Comparison of ENCODE assay signal across 10 mouse cellular contexts in genomic region chr4:141870666-141871332, GRCm38 (mm10). TPM values are rescaled to one million over a fixed set of nuclear protein-coding genes. Genes with fewer than 3 reads are reported as not detected.
DNase-seq lines count a peak whose midpoint lies in the region; TF ChIP-seq lines count a peak whose summit lies in the region.
"Had no signal": no experiment of that assay in that cellular context is flagged by ENCODE, and none has a peak within 500 bp of the region (broad histone marks: within the 10 kb centered on the region; RNA-seq: fewer than 3 reads in every experiment).

No protein-coding gene starts in this region.

- H3K4me1 ChIP-seq in heart, embryonic 10.5 days = peaks cover 93% of the 10 kb centered on the region
- H3K4me1 ChIP-seq in thymus, adult 2 months (replicated peaks; ENCODE audit: control insufficient read depth, insufficient read depth, low read length) = peaks cover 25% of the 10 kb centered on the region

- TF ChIP-seq CTCF in layer of hippocampus, adult 2 months (conservative IDR thresholded peaks at IDR 0.05) = 0 out of 2 replicates have a peak, but pooled peaks have one; percentile 2
- TF ChIP-seq CTCF in thymus, adult 2 months (IDR thresholded peaks at IDR 0.05; ENCODE audit: borderline replicate concordance, control insufficient read depth, extremely low read depth, insufficient read depth, low read length, poor library complexity) = no peak

- no peak for DNase-seq in layer of hippocampus, adult 2 months (ENCODE audit: low spot score in 2 of 2)
- DNase-seq in layer of hippocampus, postnatal 14 days (ENCODE audit: low spot score in 2 of 2) = no peak
- peak; percentile 75 for DNase-seq in cerebellum, adult 9-11 months
- no peak for DNase-seq in heart, embryonic 10.5 days (ENCODE audit: low spot score)
- peak; percentile 82 for DNase-seq in lung, postnatal 36 days
- no peak for DNase-seq in thymus, postnatal 25 days
- DNase-seq in thymus, adult 2 months = no peak
- no peak for DNase-seq in spleen, postnatal 4 days (ENCODE audit: low spot score in 2 of 2)

- no peaks in the 10 kb centered on the region for H3K27me3 ChIP-seq in heart, embryonic 10.5 days (ENCODE audit: insufficient read depth, poor library complexity, severe bottlenecking)
- no peaks in the 10 kb centered on the region for H3K27me3 ChIP-seq in thymus, adult 2 months (ENCODE audit: control insufficient read depth, insufficient read depth, low read length)
- H3K27me3 ChIP-seq: heart, embryonic 15.5 days; neural tube, embryonic 12.5 days had no signal

- H3K27ac ChIP-seq in layer of hippocampus, adult 2 months = peak overlapping the region; percentile 78
- peak overlapping the region; percentile 50; the same call in 1 of the 2 replicates for H3K27ac ChIP-seq in heart, embryonic 10.5 days
- no peak overlapping the region for H3K27ac ChIP-seq in thymus, adult 2 months (ENCODE audit: control insufficient read depth, insufficient read depth, low read length)
- H3K27ac ChIP-seq: neural tube, embryonic 12.5 days had no signal

- peaks cover 49% of the 10 kb centered on the region for H3K36me3 ChIP-seq in heart, embryonic 10.5 days
- H3K36me3 ChIP-seq in thymus, adult 2 months (ENCODE audit: control insufficient read depth, insufficient read depth, low read length) = no peaks in the 10 kb centered on the region
- H3K36me3 ChIP-seq: heart, embryonic 15.5 days; neural tube, embryonic 12.5 days had no signal

- 74% methylated on average over 11 of the region's 11 CpGs for WGBS in heart, embryonic 10.5 days
- WGBS in thymus, adult 2 months = 89% methylated on average over 11 of the region's 11 CpGs

- TF ChIP-seq POLR2A in thymus, adult 2 months (IDR thresholded peaks at IDR 0.05; ENCODE audit: control insufficient read depth, extremely low read depth, insufficient read depth, low read length, poor library complexity) = no peak

- H3K9me3 ChIP-seq in heart, embryonic 10.5 days = no peaks in the 10 kb centered on the region
- H3K9me3 ChIP-seq: heart, embryonic 15.5 days; neural tube, embryonic 12.5 days had no signal

- peak overlapping the region; percentile 91 for H3K4me3 ChIP-seq in layer of hippocampus, adult 2 months
- no peak overlapping the region for H3K4me3 ChIP-seq in heart, embryonic 10.5 days
- H3K4me3 ChIP-seq in thymus, adult 2 months (ENCODE audit: control insufficient read depth, insufficient read depth, low read length) = no peak overlapping the region
- H3K4me3 ChIP-seq: neural tube, embryonic 12.5 days had no signal

RNA-seq across cellular contexts. Expression of gene Efhd2, which starts 3.9 kb away (rescaled TPM):
- total RNA-seq in layer of hippocampus, adult 2 months (2021) = 100 to 1,000 TPM; 139 to 140 TPM
- 10 to 100 TPM; 55.2 to 60.4 TPM for total RNA-seq in layer of hippocampus, postnatal 14 days (2021)
- 139 and 151 TPM in 2 replicates for polyA plus RNA-seq in heart, embryonic 10.5 days (2016; fragmentation: Nextera tagmentation; extraction: Ambion mirVana)
- 120 and 128 TPM in 2 replicates for polyA plus RNA-seq in thymus, adult 2 months (2012; rRNA removed)

RNA-seq across cellular contexts. Expression of gene Ctrc, which starts 24.6 kb away (rescaled TPM):
- not detected for total RNA-seq in layer of hippocampus, adult 2 months (2021)
- not detected for total RNA-seq in layer of hippocampus, postnatal 14 days (2021)
- polyA plus RNA-seq in heart, embryonic 10.5 days (2016; fragmentation: Nextera tagmentation; extraction: Ambion mirVana) = not detected in 2 replicates
- polyA plus RNA-seq in thymus, adult 2 months (2012; rRNA removed) = 0.35 and 0.43 TPM in 2 replicates
- polyA plus RNA-seq: heart, embryonic 15.5 days; neural tube, embryonic 12.5 days had no signal

RNA-seq across cellular contexts. Expression of gene Cela2a, which starts 44.8 kb away (rescaled TPM):
- not detected for total RNA-seq in layer of hippocampus, adult 2 months (2021)
- not detected for total RNA-seq in layer of hippocampus, postnatal 14 days (2021)
- not detected in 2 replicates for polyA plus RNA-seq in heart, embryonic 10.5 days (2016; fragmentation: Nextera tagmentation; extraction: Ambion mirVana)
- 0.46 and 2.1 TPM in 2 replicates for polyA plus RNA-seq in thymus, adult 2 months (2012; rRNA removed)
- polyA plus RNA-seq: neural tube, embryonic 12.5 days had no signal

Comparison
In these comparisons a context has a peak if more than half of its experiments do, and no peak if none do; other contexts are left out.
1. DNase-seq: peak in cerebellum, adult 9-11 months (single experiment) and lung, postnatal 36 days (single experiment); none in layer of hippocampus, adult 2 months (0 of 2), layer of hippocampus, postnatal 14 days (0 of 2), heart, embryonic 10.5 days (single experiment), thymus, postnatal 25 days (single experiment), thymus, adult 2 months (single experiment) and spleen, postnatal 4 days (0 of 2).